Mouse (Mus musculus) heart, adult 2 months (tissue): ENCODE data around the gene Thg1l. TPM values are rescaled to one million over a fixed set of nuclear protein-coding genes. Genes with fewer than 3 reads are reported as not detected.

ENCODE experiments used
- DNase-seq, 2 experiments: peaks; one replicate each; pipeline ENCODE4 v3.0.0; 2021
- H3K27ac ChIP-seq: fragments of 200-600 bp; 2 replicates; pipeline ENCODE4 v1.8.1; 2022
- H3K27me3 ChIP-seq: fragments of 200-500 bp; 2 replicates; pipeline ENCODE4 v1.6.1; 2012; ENCODE audit warnings: mild to moderate bottlenecking, low read length, inconsistent platforms, mixed read lengths; ENCODE audit not compliant: control insufficient read depth, insufficient read depth
- H3K36me3 ChIP-seq: fragments of 200-500 bp; 2 replicates; pipeline ENCODE4 v1.6.1; 2012; ENCODE audit warnings: low read length, inconsistent platforms; ENCODE audit not compliant: control insufficient read depth, insufficient read depth
- H3K4me1 ChIP-seq: fragments of 200-500 bp; 2 replicates; pipeline ENCODE4 v1.6.1; 2011; ENCODE audit warnings: low read length; ENCODE audit not compliant: control insufficient read depth, insufficient read depth
- H3K4me3 ChIP-seq: fragments of 200-600 bp; 2 replicates; pipeline ENCODE4 v1.8.1; 2022
- H3K79me2 ChIP-seq: fragments of 200-500 bp; replicated peaks from 2 replicates; pipeline ENCODE4 v1.6.1; 2012; ENCODE audit warnings: mild to moderate bottlenecking, inconsistent platforms, low read length, moderate library complexity, mixed read lengths; ENCODE audit not compliant: control insufficient read depth, insufficient read depth
- H3K9ac ChIP-seq: fragments of 200-500 bp; 2 replicates; pipeline ENCODE4 v1.6.1; 2012; ENCODE audit warnings: low read depth, mild to moderate bottlenecking, control low read depth, inconsistent platforms, low read length, mixed read lengths
- CTCF ChIP-seq: fragments of 200-600 bp; IDR thresholded peaks from 2 replicates; pipeline ENCODE4 v1.8.1; 2022; ENCODE audit warnings: antibody characterized with exemption, mild to moderate bottlenecking, moderate library complexity
- EP300 ChIP-seq: fragments of 200-500 bp; IDR thresholded peaks from 2 replicates; pipeline ENCODE4 v1.6.1; 2011; ENCODE audit warnings: low read depth, low read length, control low read depth; ENCODE audit not compliant: insufficient read depth
- POLR2A ChIP-seq: fragments of 200-500 bp; IDR thresholded peaks from 2 replicates; pipeline ENCODE4 v1.6.1; 2011; ENCODE audit warnings: mild to moderate bottlenecking, low read depth, low read length, control low read depth; ENCODE audit not compliant: insufficient read depth
- WGBS: fragments of 180-500 bp; shearing (Covaris S2); methylation state at CpG from one replicate; pipeline ENCODE4 v1.1.7; 2018; 5-methylcytosine and 5-hydroxymethylcytosine counted together
- intact Hi-C: fragments of 180-260 bp; cut with DNase I; formaldehyde crosslinking; loops from one replicate; pipeline ENCODE4 v1.15.1; 2025
- polyA plus RNA-seq: library from polyadenylated mRNA; depleted of rRNA; stranded (reverse); fragments of >200 nt; gene quantifications from 2 replicates; pipeline ENCODE4 v1.2.3, GENCODE M21; 2012
- total RNA-seq, 2 experiments: library from RNA; stranded (reverse); gene quantifications; 2 replicates each; pipeline ENCODE4 v1.2.3; 2021

The Thg1l gene
- total and polyA plus RNA-seq, 3 experiments, result 5.7 to 6.0 (median 5.9) TPM

- TF ChIP-seq EP300, result no peak
- TF ChIP-seq CTCF, result no peak
- no peak for TF ChIP-seq POLR2A
- Histone ChIP-seq H3K79me2 (no peaks in the 10 kb centered on the region), H3K27me3 (no peaks in the 10 kb centered on the region), H3K4me1 (peaks cover 3% of the 10 kb centered on the region), H3K27ac (no peak overlapping the region), H3K4me3 (no peak overlapping the region), H3K36me3 (no peaks in the 10 kb centered on the region), H3K9ac (no peak overlapping the region)
- 90% methylated on average over 7 of the region's 7 CpGs for WGBS
- intact Hi-C loops, result loop anchor here (10.0 kb wide), 1 partner anchor 183 kb away; no protein-coding TSS in a partner anchor
- no peak for DNase-seq
Observed at GRCm38 (mm10) chr11:45942281-45942680, 13.0 kb downstream of the Thg1l start.

- Histone ChIP-seq H3K4me1 (peaks cover 3% of the 10 kb centered on the region), H3K79me2 (no peaks in the 10 kb centered on the region), H3K9ac (no peak overlapping the region), H3K36me3 (no peaks in the 10 kb centered on the region), H3K4me3 (no peak overlapping the region), H3K27ac (no peak overlapping the region), H3K27me3 (no peaks in the 10 kb centered on the region)
- TF ChIP-seq EP300 (no peak), CTCF (no peak), POLR2A (no peak)
- intact Hi-C loops, result no loop called here
- WGBS, result 74% methylated on average over 8 of the region's 8 CpGs
- DNase-seq, result no peak
Observed at GRCm38 (mm10) chr11:45938917-45939316, 16.4 kb downstream of the Thg1l start.

- TF ChIP-seq CTCF (no peak), POLR2A (no peak), EP300 (no peak)
- Histone ChIP-seq H3K4me3 (no peak overlapping the region), H3K27me3 (no peaks in the 10 kb centered on the region), H3K9ac (no peak overlapping the region), H3K36me3 (no peaks in the 10 kb centered on the region), H3K27ac (no peak overlapping the region), H3K79me2 (no peaks in the 10 kb centered on the region), H3K4me1 (no peaks in the 10 kb centered on the region)
- intact Hi-C loops, result no loop called here
- 94% methylated on average over 8 of the region's 8 CpGs for WGBS
- no peak for DNase-seq
Observed at GRCm38 (mm10) chr11:45937478-45937877, 17.8 kb downstream of the Thg1l start.

DNA sequence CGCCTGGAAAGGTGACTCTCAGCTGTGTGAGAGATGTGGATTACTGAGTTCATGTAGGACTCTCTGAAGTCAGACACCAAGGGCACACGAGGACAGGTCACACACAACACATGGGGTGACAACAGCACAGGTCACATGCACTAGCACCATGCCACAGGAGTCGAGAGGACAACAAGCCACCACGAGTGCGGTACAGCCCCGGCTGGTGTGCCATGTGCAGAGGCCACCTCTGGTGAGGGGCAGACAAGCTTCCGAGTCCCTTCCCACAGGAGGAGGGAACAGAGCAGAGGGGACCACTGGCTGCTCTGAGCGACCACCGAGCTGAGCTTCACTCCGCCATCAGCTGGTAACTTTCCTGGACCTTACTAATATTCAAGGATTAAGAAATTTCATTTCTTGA lies 22.5 kb downstream of the Thg1l start:
- Histone ChIP-seq H3K9ac (no peak overlapping the region), H3K27me3 (no peaks in the 10 kb centered on the region), H3K36me3 (no peaks in the 10 kb centered on the region), H3K27ac (no peak overlapping the region), H3K4me3 (no peak overlapping the region), H3K4me1 (no peaks in the 10 kb centered on the region), H3K79me2 (no peaks in the 10 kb centered on the region)
- DNase-seq, result no peak
- WGBS, result 78% methylated on average over 10 of the region's 10 CpGs
- TF ChIP-seq EP300 (no peak), CTCF (no peak), POLR2A (no peak)
- intact Hi-C loops, result no loop called here

GRCm38 (mm10) chr11:45929541-45929940 lies 25.8 kb downstream of the Thg1l start:
- no peak overlapping the region for H3K9ac ChIP-seq
- no peaks in the 10 kb centered on the region for H3K36me3 ChIP-seq
- intact Hi-C loops, result no loop called here
- no peak for DNase-seq
- 84% methylated on average over 10 of the region's 10 CpGs for WGBS
- no peak for TF ChIP-seq POLR2A
- no peak for TF ChIP-seq CTCF
- no peak for TF ChIP-seq EP300
- 0 out of 2 replicates have a peak, but pooled peaks cover 1% of the 10 kb centered on the region for H3K4me1 ChIP-seq
- no peaks in the 10 kb centered on the region for H3K27me3 ChIP-seq
- no peak overlapping the region for H3K4me3 ChIP-seq
- H3K27ac ChIP-seq, result no peak overlapping the region
- no peaks in the 10 kb centered on the region for H3K79me2 ChIP-seq

DNA sequence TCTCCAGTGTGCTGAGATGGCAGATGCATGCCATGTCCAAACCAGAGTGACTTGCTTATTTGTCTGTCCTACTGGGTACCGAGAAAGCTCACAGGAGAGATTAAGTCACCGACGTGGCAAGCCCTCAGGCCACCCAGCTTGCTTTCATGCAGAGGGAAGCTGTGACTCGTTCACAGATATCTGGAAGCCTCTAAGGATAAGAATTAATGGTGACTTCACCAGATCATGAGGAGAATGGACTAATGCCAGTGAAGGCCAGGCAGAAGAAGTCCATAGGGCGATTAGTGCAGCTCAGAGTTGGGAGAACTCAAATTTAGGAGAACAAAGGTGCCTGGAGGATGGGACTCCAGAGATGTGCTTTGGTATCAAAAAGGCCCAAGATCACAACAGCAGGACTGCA lies 27.8 kb downstream of the Thg1l start:
- intact Hi-C loops, result no loop called here
- no peak for DNase-seq
- 50% methylated on average over 5 of the region's 5 CpGs for WGBS
- Histone ChIP-seq H3K9ac (no peak overlapping the region), H3K4me3 (no peak overlapping the region), H3K36me3 (no peaks in the 10 kb centered on the region), H3K79me2 (no peaks in the 10 kb centered on the region), H3K27ac (no peak overlapping the region), H3K27me3 (no peaks in the 10 kb centered on the region), H3K4me1 (0 out of 2 replicates have a peak, but pooled peaks cover 1% of the 10 kb centered on the region)
- TF ChIP-seq POLR2A (no peak), EP300 (no peak), CTCF (no peak)
